Mouse (Mus musculus): Measurements from ENCODE around the gene Smagp. TPM values are rescaled to one million over a fixed set of nuclear protein-coding genes. Genes with fewer than 3 reads are reported as not detected.

Gene Smagp
- polyA plus RNA-seq, 1 experiment from 2014 or later: 15.2 TPM

GRCm38 (mm10) chr15:100675486-100675885 is 38.7 kb upstream of the Smagp start:
- H3K9ac ChIP-seq: no peak overlapping the region
- no peak overlapping the region for H3K27ac ChIP-seq
- H3K27me3 ChIP-seq: no peaks in the 10 kb centered on the region

GRCm38 (mm10) chr15:100674566-100674965 is 37.8 kb upstream of the Smagp start:
- Histone ChIP-seq H3K4me2 (no peak overlapping the region), H3K36me3 (no peaks in the 10 kb centered on the region), H3K4me3 (no peak overlapping the region), H3K27me3 (no peaks in the 10 kb centered on the region), H3K9me3 (no peaks in the 10 kb centered on the region), H3K9ac (no peak overlapping the region), H3K27ac (no peak overlapping the region), H3K4me1 (0 out of 2 replicates have a peak, but pooled peaks cover 3% of the 10 kb centered on the region)
- no peak for ATAC-seq (ENCODE audit: borderline replicate concordance, extremely low read depth, low FRiP score, low TSS enrichment)
- 82% methylated on average over 10 of the region's 10 CpGs for WGBS

More at GRCm38 (mm10) chr15:100675486-100675885, 38.7 kb upstream of the Smagp start:
- ATAC-seq (ENCODE audit: borderline replicate concordance, extremely low read depth, low FRiP score, low TSS enrichment): no peak
- no peaks in the 10 kb centered on the region for H3K36me3 ChIP-seq
- H3K9me3 ChIP-seq: no peaks in the 10 kb centered on the region
- 0 out of 2 replicates have a peak, but pooled peaks cover 3% of the 10 kb centered on the region for H3K4me1 ChIP-seq
- WGBS: 48% methylated on average over 3 of the region's 3 CpGs
- H3K4me2 ChIP-seq: no peak overlapping the region
- no peak overlapping the region for H3K4me3 ChIP-seq

GRCm38 (mm10) chr15:100673585-100674391 is 37.0 kb upstream of the Smagp start:
- 34% methylated on average over 12 of the region's 12 CpGs for WGBS
- H3K4me1 ChIP-seq: 0 out of 2 replicates have a peak, but pooled peaks cover 3% of the 10 kb centered on the region
- H3K27ac ChIP-seq: no peak overlapping the region
- H3K4me3 ChIP-seq: no peak overlapping the region
- H3K27me3 ChIP-seq: no peaks in the 10 kb centered on the region
- H3K36me3 ChIP-seq: no peaks in the 10 kb centered on the region
- no peaks in the 10 kb centered on the region for H3K9me3 ChIP-seq
- no peak overlapping the region for H3K4me2 ChIP-seq
- no peak for ATAC-seq (ENCODE audit: borderline replicate concordance, extremely low read depth, low FRiP score, low TSS enrichment)
- H3K9ac ChIP-seq: no peak overlapping the region; the same call in 1 of the 2 replicates

- no peak for ATAC-seq (ENCODE audit: borderline replicate concordance, extremely low read depth, low FRiP score, low TSS enrichment)
Observed at GRCm38 (mm10) chr15:100670833-100671232, 34.1 kb upstream of the Smagp start.

GRCm38 (mm10) chr15:100670004-100670403 is 33.3 kb upstream of the Smagp start:
- Histone ChIP-seq H3K9ac (no peak overlapping the region), H3K4me3 (no peak overlapping the region), H3K36me3 (no peaks in the 10 kb centered on the region), H3K27me3 (no peaks in the 10 kb centered on the region), H3K27ac (no peak overlapping the region), H3K9me3 (no peaks in the 10 kb centered on the region), H3K4me2 (no peak overlapping the region), H3K4me1 (peaks cover 20% of the 10 kb centered on the region)
- 88% methylated on average over 8 of the region's 8 CpGs for WGBS
- ATAC-seq (ENCODE audit: borderline replicate concordance, extremely low read depth, low FRiP score, low TSS enrichment): no peak

More at GRCm38 (mm10) chr15:100670833-100671232, 34.1 kb upstream of the Smagp start:
- no peak overlapping the region for H3K4me2 ChIP-seq
- no peak overlapping the region for H3K4me3 ChIP-seq
- no peaks in the 10 kb centered on the region for H3K9me3 ChIP-seq
- H3K4me1 ChIP-seq: peaks cover 14% of the 10 kb centered on the region
- H3K9ac ChIP-seq: no peak overlapping the region
- no peak overlapping the region for H3K27ac ChIP-seq
- no peaks in the 10 kb centered on the region for H3K27me3 ChIP-seq
- H3K36me3 ChIP-seq: no peaks in the 10 kb centered on the region
- 76% methylated on average over 5 of the region's 5 CpGs for WGBS

- Histone ChIP-seq H3K4me1 (peaks cover 21% of the 10 kb centered on the region), H3K4me2 (no peak within 1 kb of the TSS), H3K36me3 (no peaks in the 10 kb centered on the region), H3K4me3 (peak within 1 kb of the TSS; percentile 10; the same call in 1 of the 2 replicates), H3K27me3 (no peaks in the 10 kb centered on the region), H3K9me3 (no peaks in the 10 kb centered on the region), H3K27ac (no peak within 1 kb of the TSS), H3K9ac (no peak within 1 kb of the TSS)
- ATAC-seq (ENCODE audit: borderline replicate concordance, extremely low read depth, low FRiP score, low TSS enrichment): no peak
- 90% methylated on average over 20 of the region's 20 CpGs for WGBS
Observed at GRCm38 (mm10) chr15:100669337-100669736, 32.6 kb upstream of the Smagp start, which contains the start of gene Bin2. Gene Bin2, minus strand, starts transcription at chr15:100669553.

- Histone ChIP-seq H3K9ac (no peak overlapping the region), H3K4me1 (peaks cover 21% of the 10 kb centered on the region), H3K36me3 (no peaks in the 10 kb centered on the region), H3K4me2 (no peak overlapping the region), H3K27ac (no peak overlapping the region), H3K27me3 (no peaks in the 10 kb centered on the region), H3K9me3 (no peaks in the 10 kb centered on the region), H3K4me3 (no peak overlapping the region)
- no peak for ATAC-seq (ENCODE audit: borderline replicate concordance, extremely low read depth, low FRiP score, low TSS enrichment)
- 74% methylated on average over 5 of the region's 5 CpGs for WGBS
Observed at GRCm38 (mm10) chr15:100667871-100668545, 31.3 kb upstream of the Smagp start.

GRCm38 (mm10) chr15:100667420-100667819 is 30.7 kb upstream of the Smagp start:
- H3K27me3 ChIP-seq: no peaks in the 10 kb centered on the region
- H3K9ac ChIP-seq: no peak overlapping the region
- H3K27ac ChIP-seq: no peak overlapping the region
- H3K4me2 ChIP-seq: no peak overlapping the region
- peaks cover 21% of the 10 kb centered on the region for H3K4me1 ChIP-seq
- H3K4me3 ChIP-seq: no peak overlapping the region
- 45% methylated on average over 6 of the region's 6 CpGs for WGBS
- no peaks in the 10 kb centered on the region for H3K9me3 ChIP-seq
- no peaks in the 10 kb centered on the region for H3K36me3 ChIP-seq
- no peak for ATAC-seq (ENCODE audit: borderline replicate concordance, extremely low read depth, low FRiP score, low TSS enrichment)

- ATAC-seq (ENCODE audit: borderline replicate concordance, extremely low read depth, low FRiP score, low TSS enrichment): no peak
- no peaks in the 10 kb centered on the region for H3K9me3 ChIP-seq
- H3K4me3 ChIP-seq: no peak overlapping the region
- no peak overlapping the region for H3K9ac ChIP-seq
- H3K4me1 ChIP-seq: peaks cover 21% of the 10 kb centered on the region
- H3K36me3 ChIP-seq: no peaks in the 10 kb centered on the region
- no peak overlapping the region; the same call in 1 of the 2 replicates for H3K4me2 ChIP-seq
- H3K27me3 ChIP-seq: no peaks in the 10 kb centered on the region
- WGBS: 20% methylated on average over 12 of the region's 12 CpGs
- H3K27ac ChIP-seq: no peak overlapping the region
Observed at GRCm38 (mm10) chr15:100666851-100667250, 30.1 kb upstream of the Smagp start.

- H3K27ac ChIP-seq: peak overlapping the region; percentile 19; the same call in 1 of the 2 replicates
Observed at GRCm38 (mm10) chr15:100666219-100666696, 29.5 kb upstream of the Smagp start.

GRCm38 (mm10) chr15:100665411-100666218 is 28.9 kb upstream of the Smagp start:
- no peak overlapping the region for H3K4me2 ChIP-seq
- no peak overlapping the region for H3K9ac ChIP-seq
- H3K36me3 ChIP-seq: no peaks in the 10 kb centered on the region
- H3K27ac ChIP-seq: peak overlapping the region; percentile 19; the same call in 1 of the 2 replicates
- no peak for ATAC-seq (ENCODE audit: borderline replicate concordance, extremely low read depth, low FRiP score, low TSS enrichment)
- no peaks in the 10 kb centered on the region for H3K9me3 ChIP-seq
- no peaks in the 10 kb centered on the region for H3K27me3 ChIP-seq
- peaks cover 21% of the 10 kb centered on the region for H3K4me1 ChIP-seq
- H3K4me3 ChIP-seq: no peak overlapping the region
- WGBS: 25% methylated on average over 9 of the region's 9 CpGs

More at GRCm38 (mm10) chr15:100666219-100666696, 29.5 kb upstream of the Smagp start:
- Histone ChIP-seq H3K9ac (no peak overlapping the region), H3K27me3 (no peaks in the 10 kb centered on the region), H3K4me3 (no peak overlapping the region), H3K4me2 (no peak overlapping the region; the same call in 1 of the 2 replicates), H3K36me3 (no peaks in the 10 kb centered on the region), H3K4me1 (peaks cover 21% of the 10 kb centered on the region), H3K9me3 (no peaks in the 10 kb centered on the region)
- ATAC-seq (ENCODE audit: borderline replicate concordance, extremely low read depth, low FRiP score, low TSS enrichment): no peak
- WGBS: 3% methylated on average over 7 of the region's 7 CpGs
